Mouse (Mus musculus): ENCODE data around the gene Sh2d3c. TPM values are rescaled to one million over a fixed set of nuclear protein-coding genes. Genes with fewer than 3 reads are reported as not detected.

Gene Sh2d3c
- total and polyA plus RNA-seq, 3 experiments, result 4.8 to 25.8 (median 11.1) TPM

DNA sequence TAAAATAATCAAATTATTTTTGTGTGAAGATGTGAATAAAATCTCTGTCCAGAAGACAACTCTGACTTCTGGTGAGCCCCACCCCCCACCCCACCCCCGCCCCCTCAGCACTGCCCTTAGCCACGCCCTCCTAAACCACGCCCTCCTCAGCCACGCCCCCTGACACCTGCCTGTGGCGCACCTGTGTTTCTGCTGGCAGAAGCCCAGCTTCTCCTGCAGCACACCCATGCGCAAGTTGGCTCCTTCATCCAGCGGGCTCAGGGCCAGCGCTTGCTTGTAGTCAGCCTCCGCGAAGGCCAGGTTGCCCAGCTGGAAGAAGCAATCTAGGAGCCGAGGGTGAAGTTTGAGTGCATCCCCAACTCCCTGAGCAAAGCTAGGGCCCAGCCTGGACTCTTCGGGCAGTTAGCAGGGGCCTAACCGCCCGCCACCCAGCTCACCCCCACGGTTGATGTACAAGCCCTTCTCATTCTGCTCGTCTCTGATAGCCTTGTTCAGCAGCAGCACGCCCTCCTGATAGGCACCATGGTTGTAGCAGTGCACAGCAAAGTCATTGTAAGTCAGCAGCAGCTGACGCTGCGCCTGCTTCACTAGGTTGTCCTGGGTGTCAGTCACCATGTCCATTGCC is 47.9 kb downstream of the Sh2d3c start:
- no peak overlapping the region for H3K4me3 ChIP-seq (replicated peaks in 1 of 3; ENCODE audit: low read depth in 2 of 3, low read length in 2 of 3, poor library complexity in 1 of 3)
- dilution Hi-C loops (cut with MboI; ENCODE audit: extremely low pct_ligation_motif_present, extremely low pct_unique_long_range_greater_than_20kb, low sequenced_read_pairs), result no loop called here
- H3K79me2 ChIP-seq (replicated peaks; ENCODE audit: control insufficient read depth, extremely low read depth, insufficient read depth, poor library complexity, severe bottlenecking), result no peaks in the 10 kb centered on the region
- H3K27ac ChIP-seq (ENCODE audit: insufficient read depth, low read depth), result no peak overlapping the region
- TF ChIP-seq MAZ (IDR thresholded peaks at IDR 0.05; ENCODE audit: low read depth, low read length) (no peak), UBTF (IDR thresholded peaks at IDR 0.05; ENCODE audit: low read depth, low read length) (no peak), EP300 (IDR thresholded peaks at IDR 0.05; ENCODE audit: low read length) (no peak), HCFC1 (IDR thresholded peaks at IDR 0.05; ENCODE audit: low read depth, low read length) (no peak), NRF1 (IDR thresholded peaks at IDR 0.05; ENCODE audit: low read depth, low read length) (no peak), CTCF (conservative IDR thresholded peaks at IDR 0.05 in 1 of 2, IDR thresholded peaks at IDR 0.05 in 1 of 2; ENCODE audit: low read depth in 2 of 2, low read length in 2 of 2) (no peak)
- no peak for DNase-seq (ENCODE audit: extremely low read depth)
- no peak overlapping the region for H3K9ac ChIP-seq (ENCODE audit: insufficient read depth, low read depth)
- no peak overlapping the region for H3K4me2 ChIP-seq (ENCODE audit: insufficient read depth, low read depth, poor library complexity, severe bottlenecking)
- peaks cover 0 to 6% of the 10 kb centered on the region in 2 experiments for H3K36me3 ChIP-seq (replicated peaks in 1 of 2; ENCODE audit: control insufficient read depth in 1 of 2, insufficient read depth in 1 of 2, low read length in 1 of 2)
- H3K4me1 ChIP-seq (ENCODE audit: control insufficient read depth in 1 of 2, insufficient read depth in 2 of 2), result peaks cover 6 to 11% of the 10 kb centered on the region in 2 experiments; a peak in 3 of 4 replicates
- H3K27me3 ChIP-seq (replicated peaks), result peaks cover 3% of the 10 kb centered on the region
- H3K9me3 ChIP-seq (replicated peaks; ENCODE audit: low read length), result no peaks in the 10 kb centered on the region
- in situ Hi-C loops (cut with MboI; ENCODE audit: low pct_ligation_motif_present, low pct_unique_long_range_greater_than_20kb, low sequenced_read_pairs), result no loop called here

- no peak overlapping the region for H3K4me2 ChIP-seq (ENCODE audit: insufficient read depth, low read depth, poor library complexity, severe bottlenecking)
- H3K27ac ChIP-seq (ENCODE audit: insufficient read depth, low read depth), result no peak overlapping the region
- in situ Hi-C loops (cut with MboI; ENCODE audit: low pct_ligation_motif_present, low pct_unique_long_range_greater_than_20kb, low sequenced_read_pairs) (loop anchor here (10.0 kb wide), 1 partner anchor 165 kb away; no protein-coding TSS in a partner anchor), dilution Hi-C loops (cut with MboI; ENCODE audit: extremely low pct_ligation_motif_present, extremely low pct_unique_long_range_greater_than_20kb, low sequenced_read_pairs) (no loop called here)
- no peaks in the 10 kb centered on the region for H3K9me3 ChIP-seq (replicated peaks; ENCODE audit: low read length)
- peaks cover 0 to 4% of the 10 kb centered on the region in 2 experiments for H3K36me3 ChIP-seq (replicated peaks in 1 of 2; ENCODE audit: control insufficient read depth in 1 of 2, insufficient read depth in 1 of 2, low read length in 1 of 2)
- no peak for DNase-seq (ENCODE audit: extremely low read depth)
- H3K4me3 ChIP-seq (replicated peaks in 1 of 3; ENCODE audit: low read depth in 2 of 3, low read length in 2 of 3, poor library complexity in 1 of 3), result no peak overlapping the region
- TF ChIP-seq MAX (IDR thresholded peaks at IDR 0.05; ENCODE audit: low read length) (no peak), NELFE (IDR thresholded peaks at IDR 0.05; ENCODE audit: low read depth, low read length) (no peak), E2F4 (IDR thresholded peaks at IDR 0.05; ENCODE audit: insufficient replicate concordance, low read depth, low read length) (no peak), RAD21 (IDR thresholded peaks at IDR 0.05; ENCODE audit: low read depth, low read length) (no peak), POLR2AphosphoS2 (IDR thresholded peaks at IDR 0.05; ENCODE audit: low read depth, low read length) (no peak), SIN3A (IDR thresholded peaks at IDR 0.05; ENCODE audit: low read length) (no peak), MYC (IDR thresholded peaks at IDR 0.05; ENCODE audit: low read depth, low read length) (no peak), TCF12 (IDR thresholded peaks at IDR 0.05; ENCODE audit: low read depth, low read length) (no peak), MXI1 (IDR thresholded peaks at IDR 0.05; ENCODE audit: low read depth, low read length) (no peak)
- H3K9ac ChIP-seq (ENCODE audit: insufficient read depth, low read depth), result no peak overlapping the region
- H3K27me3 ChIP-seq (replicated peaks), result peaks cover 10% of the 10 kb centered on the region
- H3K4me1 ChIP-seq (ENCODE audit: control insufficient read depth in 1 of 2, insufficient read depth in 2 of 2), result peaks cover 6 to 11% of the 10 kb centered on the region in 2 experiments; a peak in 3 of 4 replicates
- no peaks in the 10 kb centered on the region for H3K79me2 ChIP-seq (replicated peaks; ENCODE audit: control insufficient read depth, extremely low read depth, insufficient read depth, poor library complexity, severe bottlenecking)
Measured at GRCm38 (mm10) chr2:32769327-32770085, 48.7 kb downstream of the Sh2d3c start.
